Mouse (Mus musculus): ENCODE measurements at regions not wholly inside any gene's neighbourhood (a gene's known extent, or its start where the extent isn't known, plus 50 kb on each side); places are given as distances from the start of the nearest gene placed in this dataset.

DNA sequence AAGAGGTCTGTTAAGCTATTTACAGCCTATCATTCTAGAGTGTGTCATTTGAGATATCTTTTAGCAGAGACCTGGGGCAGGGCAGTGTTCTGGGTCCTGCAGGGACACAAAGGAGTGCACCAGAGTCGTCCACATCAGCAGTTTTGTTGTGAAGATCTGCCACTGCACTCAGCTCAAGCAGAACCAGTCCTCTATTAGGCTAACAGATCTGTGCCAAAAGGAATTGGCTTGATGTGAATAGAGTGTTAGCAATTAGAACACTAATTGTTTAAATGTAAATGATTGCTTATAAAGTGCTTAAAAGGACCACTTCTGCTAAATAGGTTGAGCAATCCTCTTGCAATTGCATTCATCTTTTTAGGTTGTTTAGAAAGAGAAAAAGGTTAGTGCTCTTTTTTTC, 215.3 kb downstream of the En1 start:
- TF ChIP-seq USF1 (IDR thresholded peaks at IDR 0.05; ENCODE audit: low read depth) (no peak), CTCF (IDR thresholded peaks at IDR 0.05; ENCODE audit: control insufficient read depth, insufficient read depth, insufficient read length) (no peak), MAX (IDR thresholded peaks at IDR 0.05) (no peak), MYOG (IDR thresholded peaks at IDR 0.05; ENCODE audit: control insufficient read depth, extremely low read depth, insufficient read length) (no peak), FOSL1 (IDR thresholded peaks at IDR 0.05; ENCODE audit: insufficient read depth, low read length, poor library complexity, severe bottlenecking) (no peak), CEBPB (IDR thresholded peaks at IDR 0.05; ENCODE audit: low read depth) (no peak), MYOD1 (IDR thresholded peaks at IDR 0.05; ENCODE audit: control insufficient read depth, insufficient read length, low read depth) (no peak)
- Histone ChIP-seq H3K36me3 (ENCODE audit: control insufficient read depth, insufficient read depth) (no peaks in the 10 kb centered on the region), H3K79me2 (ENCODE audit: control insufficient read depth, insufficient read depth) (no peaks in the 10 kb centered on the region), H3K27me3 (ENCODE audit: control insufficient read depth, insufficient read depth, insufficient read length) (no peaks in the 10 kb centered on the region), H3K79me3 (ENCODE audit: low read depth) (no peaks in the 10 kb centered on the region), H3ac (ENCODE audit: control insufficient read depth, insufficient read length, low read depth) (no peak overlapping the region), H3K4me3 (ENCODE audit: insufficient read depth, poor library complexity, severe bottlenecking) (no peak overlapping the region)

DNA sequence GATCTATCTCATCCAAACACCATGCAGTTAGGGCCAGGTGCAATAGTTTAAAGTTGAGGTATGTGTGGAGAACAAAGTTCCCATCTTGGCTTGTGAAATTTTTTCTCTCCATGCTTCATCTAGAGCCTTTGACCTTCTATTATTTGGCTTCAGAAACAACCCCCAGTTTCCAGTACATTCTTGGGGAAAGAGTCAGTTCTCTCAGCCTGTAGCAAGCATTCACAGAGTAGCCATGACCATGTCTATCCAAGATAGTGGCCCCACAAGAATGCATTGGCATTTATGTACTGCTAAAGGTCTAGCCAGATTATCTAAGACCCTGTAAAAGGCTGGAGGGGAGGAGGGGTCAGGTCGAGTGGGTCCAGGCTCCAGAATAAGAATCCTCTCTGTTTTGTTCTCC, 229.8 kb downstream of the En1 start:
- Histone ChIP-seq H3K79me3 (ENCODE audit: low read depth) (no peaks in the 10 kb centered on the region), H3K79me2 (ENCODE audit: control insufficient read depth, insufficient read depth) (no peaks in the 10 kb centered on the region), H3ac (ENCODE audit: control insufficient read depth, insufficient read length, low read depth) (no peak overlapping the region), H3K36me3 (ENCODE audit: control insufficient read depth, insufficient read depth) (no peaks in the 10 kb centered on the region), H3K4me3 (ENCODE audit: insufficient read depth, poor library complexity, severe bottlenecking) (no peak overlapping the region), H3K27me3 (ENCODE audit: control insufficient read depth, insufficient read depth, insufficient read length) (no peaks in the 10 kb centered on the region)
- TF ChIP-seq MYOD1 (IDR thresholded peaks at IDR 0.05; ENCODE audit: control insufficient read depth, insufficient read length, low read depth) = no peak
- TF ChIP-seq USF1 (IDR thresholded peaks at IDR 0.05; ENCODE audit: low read depth) = no peak
- TF ChIP-seq MAX (IDR thresholded peaks at IDR 0.05) = no peak
- no peak for TF ChIP-seq MYOG (IDR thresholded peaks at IDR 0.05; ENCODE audit: control insufficient read depth, extremely low read depth, insufficient read length)
- TF ChIP-seq FOSL1 (IDR thresholded peaks at IDR 0.05; ENCODE audit: insufficient read depth, low read length, poor library complexity, severe bottlenecking) = no peak
- no peak for TF ChIP-seq CTCF (IDR thresholded peaks at IDR 0.05; ENCODE audit: control insufficient read depth, insufficient read depth, insufficient read length)
- no peak for TF ChIP-seq CEBPB (IDR thresholded peaks at IDR 0.05; ENCODE audit: low read depth)

DNA sequence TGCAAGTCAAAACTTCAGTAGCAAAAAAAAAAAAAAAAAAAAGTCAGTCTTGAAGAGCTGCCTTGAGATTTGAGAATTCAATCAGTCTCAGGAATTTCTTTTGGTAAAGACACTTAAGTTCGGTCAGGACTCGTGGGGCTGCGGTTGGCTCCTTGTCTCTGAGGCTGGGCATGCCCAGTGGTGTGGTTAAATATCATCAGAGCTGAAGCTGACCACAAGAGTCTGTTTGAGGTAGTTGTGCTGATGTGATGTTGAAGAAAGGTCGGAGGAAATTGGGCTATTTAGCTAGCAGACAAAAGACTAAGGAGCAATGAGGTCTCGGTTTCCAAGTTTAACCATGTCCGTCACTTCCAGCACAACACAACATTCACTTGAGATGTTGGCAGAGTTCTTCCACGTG, 240.4 kb downstream of the En1 start:
- Histone ChIP-seq H3K79me3 (ENCODE audit: low read depth) (no peaks in the 10 kb centered on the region), H3K27me3 (ENCODE audit: control insufficient read depth, insufficient read depth, insufficient read length) (no peaks in the 10 kb centered on the region), H3K4me3 (ENCODE audit: insufficient read depth, poor library complexity, severe bottlenecking) (no peak overlapping the region), H3K36me3 (ENCODE audit: control insufficient read depth, insufficient read depth) (no peaks in the 10 kb centered on the region), H3ac (ENCODE audit: control insufficient read depth, insufficient read length, low read depth) (no peak overlapping the region), H3K79me2 (ENCODE audit: control insufficient read depth, insufficient read depth) (no peaks in the 10 kb centered on the region)
- TF ChIP-seq FOSL1 (IDR thresholded peaks at IDR 0.05; ENCODE audit: insufficient read depth, low read length, poor library complexity, severe bottlenecking) (no peak), MAX (IDR thresholded peaks at IDR 0.05) (no peak), CEBPB (IDR thresholded peaks at IDR 0.05; ENCODE audit: low read depth) (no peak), MYOD1 (IDR thresholded peaks at IDR 0.05; ENCODE audit: control insufficient read depth, insufficient read length, low read depth) (no peak), CTCF (IDR thresholded peaks at IDR 0.05; ENCODE audit: control insufficient read depth, insufficient read depth, insufficient read length) (no peak), MYOG (IDR thresholded peaks at IDR 0.05; ENCODE audit: control insufficient read depth, extremely low read depth, insufficient read length) (no peak), USF1 (IDR thresholded peaks at IDR 0.05; ENCODE audit: low read depth) (no peak)

DNA sequence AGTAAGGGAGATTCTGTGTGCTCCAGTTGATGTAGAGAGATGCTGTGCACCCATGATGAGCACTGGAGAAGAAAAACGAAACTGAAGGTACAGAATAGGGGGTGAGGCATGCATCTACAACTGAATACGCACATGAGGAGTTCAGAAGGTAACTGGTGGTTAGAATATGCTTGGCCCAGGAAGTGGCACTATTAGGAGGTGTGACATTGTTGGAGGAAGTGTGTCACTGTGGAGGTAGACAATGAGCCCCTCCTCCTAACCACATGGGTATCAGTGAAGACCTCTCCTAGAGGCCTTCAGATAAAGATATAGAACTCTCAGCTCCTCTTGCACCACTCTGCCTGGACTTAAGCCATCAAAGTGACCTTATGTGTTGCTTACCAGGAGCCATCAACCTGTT, 243.9 kb downstream of the En1 start:
- Histone ChIP-seq H3K79me3 (ENCODE audit: low read depth) (no peaks in the 10 kb centered on the region), H3K4me3 (ENCODE audit: insufficient read depth, poor library complexity, severe bottlenecking) (no peak overlapping the region), H3K36me3 (ENCODE audit: control insufficient read depth, insufficient read depth) (no peaks in the 10 kb centered on the region), H3K27me3 (ENCODE audit: control insufficient read depth, insufficient read depth, insufficient read length) (no peaks in the 10 kb centered on the region), H3ac (ENCODE audit: control insufficient read depth, insufficient read length, low read depth) (no peak overlapping the region), H3K79me2 (ENCODE audit: control insufficient read depth, insufficient read depth) (no peaks in the 10 kb centered on the region)
- TF ChIP-seq USF1 (IDR thresholded peaks at IDR 0.05; ENCODE audit: low read depth) (no peak), CEBPB (IDR thresholded peaks at IDR 0.05; ENCODE audit: low read depth) (no peak), MYOD1 (IDR thresholded peaks at IDR 0.05; ENCODE audit: control insufficient read depth, insufficient read length, low read depth) (no peak), FOSL1 (IDR thresholded peaks at IDR 0.05; ENCODE audit: insufficient read depth, low read length, poor library complexity, severe bottlenecking) (no peak), CTCF (IDR thresholded peaks at IDR 0.05; ENCODE audit: control insufficient read depth, insufficient read depth, insufficient read length) (no peak), MAX (IDR thresholded peaks at IDR 0.05) (no peak), MYOG (IDR thresholded peaks at IDR 0.05; ENCODE audit: control insufficient read depth, extremely low read depth, insufficient read length) (no peak)

DNA sequence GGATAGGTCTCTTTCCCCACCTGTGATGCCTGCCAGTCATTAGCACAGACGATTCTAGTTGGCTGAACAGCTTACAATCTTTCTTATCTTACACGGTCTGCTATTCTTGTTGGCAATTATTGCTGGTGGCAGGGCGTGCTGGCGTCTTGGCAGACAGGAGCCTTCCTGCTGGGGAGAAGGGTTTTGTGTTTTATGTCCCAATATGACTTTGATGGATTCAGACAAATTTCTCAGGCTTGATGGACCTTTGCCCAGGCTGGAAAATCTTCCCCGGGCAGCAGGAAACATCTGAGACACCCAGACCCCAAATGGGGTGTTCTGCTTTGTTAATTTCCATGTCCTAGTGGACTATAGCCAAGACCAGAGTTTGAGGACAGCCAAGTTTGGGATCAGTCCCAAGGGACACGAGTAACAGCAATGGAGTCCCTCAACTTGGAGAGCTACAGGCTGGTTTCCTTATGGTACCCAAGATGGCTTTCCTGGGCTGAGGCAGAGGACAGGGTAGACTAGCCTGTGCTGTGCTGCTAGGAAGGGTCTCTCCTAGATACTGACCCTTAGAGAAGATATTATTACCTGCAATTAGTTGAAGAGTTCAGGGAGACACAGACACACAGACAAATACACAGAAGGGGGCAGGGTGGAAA, 249.8 kb downstream of the En1 start:
- Histone ChIP-seq H3ac (ENCODE audit: control insufficient read depth, insufficient read length, low read depth) (no peak overlapping the region), H3K4me3 (ENCODE audit: insufficient read depth, poor library complexity, severe bottlenecking) (no peak overlapping the region), H3K27me3 (ENCODE audit: control insufficient read depth, insufficient read depth, insufficient read length) (no peaks in the 10 kb centered on the region), H3K36me3 (ENCODE audit: control insufficient read depth, insufficient read depth) (no peaks in the 10 kb centered on the region), H3K79me3 (ENCODE audit: low read depth) (no peaks in the 10 kb centered on the region), H3K79me2 (ENCODE audit: control insufficient read depth, insufficient read depth) (no peaks in the 10 kb centered on the region)
- no peak for TF ChIP-seq MYOD1 (IDR thresholded peaks at IDR 0.05; ENCODE audit: control insufficient read depth, insufficient read length, low read depth)
- no peak for TF ChIP-seq MAX (IDR thresholded peaks at IDR 0.05)
- no peak for TF ChIP-seq CTCF (IDR thresholded peaks at IDR 0.05; ENCODE audit: control insufficient read depth, insufficient read depth, insufficient read length)
- TF ChIP-seq CEBPB (IDR thresholded peaks at IDR 0.05; ENCODE audit: low read depth) = no peak
- no peak for TF ChIP-seq FOSL1 (IDR thresholded peaks at IDR 0.05; ENCODE audit: insufficient read depth, low read length, poor library complexity, severe bottlenecking)
- no peak for TF ChIP-seq MYOG (IDR thresholded peaks at IDR 0.05; ENCODE audit: control insufficient read depth, extremely low read depth, insufficient read length)
- no peak for TF ChIP-seq USF1 (IDR thresholded peaks at IDR 0.05; ENCODE audit: low read depth)
